Mouse (Mus musculus): Measurements from ENCODE around the gene Bpifc.

DNA sequence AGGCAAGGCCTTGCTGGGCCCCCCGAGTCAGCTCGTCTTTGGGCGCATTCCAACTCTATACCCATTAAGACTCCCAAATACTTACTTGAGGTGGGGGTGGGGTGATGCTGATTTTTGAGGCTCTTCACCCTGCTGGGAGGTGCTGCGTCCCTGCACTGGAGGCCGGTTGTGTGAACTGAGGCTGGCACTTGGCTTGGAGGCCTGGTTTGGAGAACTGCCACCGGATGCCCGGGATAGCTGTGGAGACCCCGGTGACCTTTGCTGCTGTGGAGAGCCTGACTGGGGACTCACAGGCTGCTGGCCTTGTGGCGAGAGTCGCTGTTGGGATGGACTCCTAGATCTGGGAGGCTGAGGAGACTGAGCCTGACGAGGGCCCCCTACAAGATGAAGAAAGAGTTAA lies 45.6 kb upstream of the Bpifc start:
- TF ChIP-seq CTCF (IDR thresholded peaks at IDR 0.05; ENCODE audit: control insufficient read depth, insufficient read depth, insufficient read length) (no peak), USF1 (IDR thresholded peaks at IDR 0.05; ENCODE audit: low read depth) (no peak), MYOG (IDR thresholded peaks at IDR 0.05; ENCODE audit: control insufficient read depth, extremely low read depth, insufficient read length) (no peak)

Measured in C2C12 (cell line).